Mouse (Mus musculus) forebrain, embryonic 16.5 days (tissue): ENCODE measurements around the gene Mgmt. TPM values are rescaled to one million over a fixed set of nuclear protein-coding genes. Genes with fewer than 3 reads are reported as not detected.
A peak's percentile ranks its signal among the peaks of the same experiment; 100 is the strongest.

Experiments
- ATAC-seq: fragments of 200-750 bp; cut with Nextera tagmentation; 2 replicates; pipeline ENCODE4 v1.8.0; 2017; ENCODE audit warnings: mild to moderate bottlenecking, moderate library complexity
- H3K27ac ChIP-seq: fragments of 300-500 bp; sonication (generic); 2 replicates; pipeline ENCODE4 v1.5.1; 2014; ENCODE audit warnings: low read length, control low read depth
- H3K27me3 ChIP-seq: fragments of 300-500 bp; sonication (generic); replicated peaks from 2 replicates; pipeline ENCODE4 v1.6.1; 2014; ENCODE audit warnings: low read length; ENCODE audit not compliant: control insufficient read depth, insufficient read depth
- H3K36me3 ChIP-seq: fragments of 300-500 bp; sonication (generic); 2 replicates; pipeline ENCODE4 v1.6.1; 2014; ENCODE audit not compliant: control insufficient read depth, insufficient read depth
- H3K4me1 ChIP-seq: fragments of 300-500 bp; sonication (generic); replicated peaks from 2 replicates; pipeline ENCODE4 v1.6.1; 2014; ENCODE audit warnings: low read length; ENCODE audit not compliant: control insufficient read depth, insufficient read depth
- H3K4me2 ChIP-seq: fragments of 300-500 bp; sonication (generic); 2 replicates; pipeline ENCODE4 v1.6.1; 2014; ENCODE audit warnings: mild to moderate bottlenecking, low read length, control low read depth
- H3K4me3 ChIP-seq: fragments of 300-500 bp; sonication (generic); replicated peaks from 2 replicates; pipeline ENCODE4 v1.5.1; 2014; ENCODE audit warnings: mild to moderate bottlenecking, low read length, control low read depth
- H3K9ac ChIP-seq: fragments of 300-500 bp; sonication (generic); replicated peaks from 2 replicates; pipeline ENCODE4 v1.6.1; 2014; ENCODE audit warnings: low read depth, low read length, control low read depth
- H3K9me3 ChIP-seq: fragments of 300-500 bp; sonication (generic); 2 replicates; pipeline ENCODE4 v1.6.1; 2016; ENCODE audit warnings: low read length; ENCODE audit not compliant: control insufficient read depth
- WGBS: fragments of 180-500 bp; shearing (Covaris S2); extraction: QIAGEN DNeasy Blood & Tissue Kit; methylation state at CpG from one replicate; pipeline ENCODE4 v1.1.7; 2014; 5-methylcytosine and 5-hydroxymethylcytosine counted together
- polyA plus RNA-seq: library from polyadenylated mRNA; unstranded; fragments of >200 nt; fragmentation: Nextera tagmentation; extraction: Ambion mirVana; gene quantifications from 2 replicates; pipeline ENCODE4 v1.2.1, GENCODE M21; 2015

Mgmt gene
- polyA plus RNA-seq, 1 experiment from 2014 or later: 1.2 TPM

GRCm38 (mm10) chr7:137085969-137086606, 191.7 kb downstream of the Mgmt start:
- no peaks in the 10 kb centered on the region for H3K9me3 ChIP-seq
- H3K9ac ChIP-seq: no peak overlapping the region
- ATAC-seq: 0 out of 2 replicates have a peak, but pooled peaks have one; percentile 28
- H3K4me1 ChIP-seq: peaks cover 9% of the 10 kb centered on the region
- no peaks in the 10 kb centered on the region for H3K36me3 ChIP-seq
- WGBS: 24% methylated on average over 14 of the region's 14 CpGs
- H3K27me3 ChIP-seq: no peaks in the 10 kb centered on the region
- H3K4me3 ChIP-seq: no peak overlapping the region
- no peak overlapping the region for H3K4me2 ChIP-seq
- no peak overlapping the region for H3K27ac ChIP-seq

GRCm38 (mm10) chr7:137087136-137087535, 192.7 kb downstream of the Mgmt start:
- no peak overlapping the region for H3K4me2 ChIP-seq
- peaks cover 15% of the 10 kb centered on the region for H3K4me1 ChIP-seq
- H3K9ac ChIP-seq: no peak overlapping the region
- H3K4me3 ChIP-seq: no peak overlapping the region
- H3K27ac ChIP-seq: no peak overlapping the region
- no peaks in the 10 kb centered on the region for H3K36me3 ChIP-seq
- 84% methylated on average over 6 of the region's 6 CpGs for WGBS
- no peak for ATAC-seq
- no peaks in the 10 kb centered on the region for H3K9me3 ChIP-seq
- H3K27me3 ChIP-seq: no peaks in the 10 kb centered on the region

GRCm38 (mm10) chr7:137088141-137088540, 193.7 kb downstream of the Mgmt start:
- H3K4me3 ChIP-seq: no peak overlapping the region
- peaks cover 15% of the 10 kb centered on the region for H3K4me1 ChIP-seq
- no peak overlapping the region for H3K27ac ChIP-seq
- H3K9ac ChIP-seq: no peak overlapping the region
- no peak overlapping the region for H3K4me2 ChIP-seq
- H3K36me3 ChIP-seq: no peaks in the 10 kb centered on the region
- WGBS: 87% methylated on average over 6 of the region's 6 CpGs
- H3K9me3 ChIP-seq: no peaks in the 10 kb centered on the region
- H3K27me3 ChIP-seq: no peaks in the 10 kb centered on the region
- no peak for ATAC-seq

GRCm38 (mm10) chr7:137094551-137094950, 200.1 kb downstream of the Mgmt start:
- Histone ChIP-seq H3K4me1 (peaks cover 6% of the 10 kb centered on the region; the same call in 1 of the 2 replicates), H3K27ac (no peak overlapping the region), H3K9ac (no peak overlapping the region), H3K36me3 (no peaks in the 10 kb centered on the region), H3K27me3 (no peaks in the 10 kb centered on the region), H3K9me3 (no peaks in the 10 kb centered on the region), H3K4me2 (no peak overlapping the region), H3K4me3 (no peak overlapping the region)
- no peak for ATAC-seq
- WGBS: 86% methylated on average over 1 of the region's 1 CpGs

GRCm38 (mm10) chr7:137095702-137096101, 201.3 kb downstream of the Mgmt start:
- no peak for ATAC-seq
- WGBS: 96% methylated on average over 1 of the region's 1 CpGs

GRCm38 (mm10) chr7:137099766-137100165, 205.4 kb downstream of the Mgmt start:
- 79% methylated on average over 3 of the region's 3 CpGs for WGBS
- Histone ChIP-seq H3K27me3 (no peaks in the 10 kb centered on the region), H3K36me3 (no peaks in the 10 kb centered on the region), H3K4me2 (no peak overlapping the region), H3K4me3 (no peak overlapping the region), H3K4me1 (no peaks in the 10 kb centered on the region), H3K9ac (no peak overlapping the region), H3K27ac (no peak overlapping the region), H3K9me3 (no peaks in the 10 kb centered on the region)
- no peak for ATAC-seq

More at GRCm38 (mm10) chr7:137095702-137096101, 201.3 kb downstream of the Mgmt start:
- Histone ChIP-seq H3K27me3 (no peaks in the 10 kb centered on the region), H3K36me3 (no peaks in the 10 kb centered on the region), H3K9ac (no peak overlapping the region), H3K4me2 (no peak overlapping the region), H3K9me3 (no peaks in the 10 kb centered on the region), H3K27ac (no peak overlapping the region), H3K4me1 (peaks cover 6% of the 10 kb centered on the region; the same call in 1 of the 2 replicates), H3K4me3 (no peak overlapping the region)

- 21% methylated on average over 10 of the region's 10 CpGs for WGBS
- Histone ChIP-seq H3K36me3 (no peaks in the 10 kb centered on the region), H3K4me1 (no peaks in the 10 kb centered on the region), H3K27ac (no peak overlapping the region), H3K9ac (no peak overlapping the region), H3K4me3 (no peak overlapping the region), H3K4me2 (no peak overlapping the region), H3K27me3 (no peaks in the 10 kb centered on the region), H3K9me3 (peaks cover under 1% of the 10 kb centered on the region; the same call in 1 of the 2 replicates)
- ATAC-seq: no peak
These were observed 208.3 kb downstream of the Mgmt start for GRCm38 (mm10) chr7:137102606-137103195.

GRCm38 (mm10) chr7:137112101-137112500, 217.7 kb downstream of the Mgmt start:
- Histone ChIP-seq H3K9me3 (peaks cover 20% of the 10 kb centered on the region), H3K4me1 (no peaks in the 10 kb centered on the region), H3K9ac (no peak overlapping the region), H3K36me3 (no peaks in the 10 kb centered on the region; the same call in 1 of the 2 replicates), H3K4me3 (no peak overlapping the region), H3K27me3 (0 out of 2 replicates have a peak, but pooled peaks cover under 1% of the 10 kb centered on the region), H3K4me2 (no peak overlapping the region), H3K27ac (no peak overlapping the region)
- no peak for ATAC-seq
- 97% methylated on average over 4 of the region's 4 CpGs for WGBS

- 89% methylated on average over 4 of the region's 4 CpGs for WGBS
- no peak overlapping the region for H3K9ac ChIP-seq
- H3K4me2 ChIP-seq: no peak overlapping the region
- peaks cover 3% of the 10 kb centered on the region; the same call in 1 of the 2 replicates for H3K27me3 ChIP-seq
- H3K9me3 ChIP-seq: peaks cover 17% of the 10 kb centered on the region; the same call in 1 of the 2 replicates
- H3K36me3 ChIP-seq: no peaks in the 10 kb centered on the region; the same call in 1 of the 2 replicates
- no peak for ATAC-seq
- no peak overlapping the region for H3K4me3 ChIP-seq
- no peak overlapping the region for H3K27ac ChIP-seq
- H3K4me1 ChIP-seq: peaks cover 10% of the 10 kb centered on the region
These were observed 221.8 kb downstream of the Mgmt start for GRCm38 (mm10) chr7:137116246-137116645.
